Mouse (Mus musculus): ENCODE data around the gene Trim50. TPM values are rescaled to one million over a fixed set of nuclear protein-coding genes. Genes with fewer than 3 reads are reported as not detected.

The Trim50 gene
- polyA plus RNA-seq, 1 experiment from 2014 or later = not detected

DNA sequence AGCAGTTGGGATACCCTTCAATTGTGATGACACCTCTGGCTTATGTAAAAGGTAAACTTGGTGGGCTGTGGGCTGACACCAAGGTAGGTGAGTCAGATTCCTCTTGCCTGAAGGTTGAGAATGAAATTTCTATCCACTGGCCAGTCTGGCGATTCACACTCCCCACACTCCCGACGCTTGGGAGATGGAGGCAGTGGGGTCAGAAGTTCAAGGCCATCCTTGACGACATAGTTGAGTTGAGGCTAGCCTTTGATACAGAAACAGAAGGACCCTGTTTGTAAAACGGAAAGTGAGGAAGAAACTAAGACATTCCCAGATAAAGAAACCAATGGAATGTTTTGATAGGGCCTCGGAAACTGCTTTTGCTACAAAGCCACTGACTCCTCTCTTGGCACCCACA, 46.3 kb downstream of the Trim50 start:
- no peak for ATAC-seq (ENCODE audit: low FRiP score, low read depth)

DNA sequence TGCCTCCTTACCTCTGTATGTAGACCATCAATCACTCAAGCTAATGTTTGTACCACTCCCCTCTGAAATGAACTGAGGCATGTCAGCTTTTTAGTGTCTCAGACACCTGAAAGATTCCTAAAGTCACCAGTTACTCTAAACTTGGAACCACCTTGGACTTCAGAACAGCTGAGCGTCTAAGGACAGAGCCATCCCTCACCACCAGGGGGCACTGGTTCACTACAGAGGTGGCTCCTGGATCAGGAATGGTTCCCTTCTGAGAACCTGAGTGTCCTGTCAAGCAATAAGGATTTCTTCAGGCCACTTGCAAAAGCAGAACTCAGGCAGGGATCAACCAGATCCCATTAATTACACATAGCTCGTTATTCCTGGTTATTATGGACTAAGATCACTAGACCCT, 47.1 kb downstream of the Trim50 start:
- Histone ChIP-seq H3K4me2 (replicated peaks) (no peak overlapping the region), H3K9ac (no peak overlapping the region)
- WGBS = 8% methylated on average over 2 of the region's 2 CpGs

More for the DNA sequence above, 46.3 kb downstream of the Trim50 start:
- Histone ChIP-seq H3K27me3 (no peaks in the 10 kb centered on the region), H3K9me3 (peaks cover 2% of the 10 kb centered on the region; the same call in 1 of the 2 replicates), H3K4me2 (replicated peaks) (no peak overlapping the region), H3K27ac (no peak overlapping the region), H3K4me3 (no peak overlapping the region), H3K36me3 (no peaks in the 10 kb centered on the region), H3K9ac (no peak overlapping the region), H3K4me1 (peaks cover 4% of the 10 kb centered on the region)
- 71% methylated on average over 6 of the region's 6 CpGs for WGBS

DNA sequence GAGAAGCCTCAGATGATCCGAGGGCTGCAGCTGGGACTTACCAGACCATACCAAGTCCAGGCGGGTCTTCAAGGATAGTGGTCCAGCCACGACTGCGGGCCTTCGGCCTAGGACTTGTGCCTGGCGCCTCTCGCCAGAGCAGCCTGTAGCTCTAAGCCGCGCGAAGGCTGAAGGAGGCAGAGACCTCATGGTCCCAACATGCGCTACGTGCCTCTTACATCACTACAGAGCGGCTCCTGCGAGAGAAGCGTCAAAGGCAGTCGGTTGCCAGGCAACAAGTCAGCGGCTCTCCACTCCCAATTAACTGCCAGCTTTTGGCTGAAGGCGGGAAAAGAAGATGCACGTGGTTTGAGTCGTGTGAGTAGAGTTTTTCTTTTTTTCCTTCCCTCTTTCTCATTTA, 51.5 kb downstream of the Trim50 start:
- Histone ChIP-seq H3K27me3 (no peaks in the 10 kb centered on the region), H3K27ac (no peak overlapping the region), H3K4me1 (peaks cover 8% of the 10 kb centered on the region; the same call in 1 of the 2 replicates), H3K9me3 (peaks cover 2% of the 10 kb centered on the region; the same call in 1 of the 2 replicates), H3K36me3 (peaks cover 8% of the 10 kb centered on the region), H3K4me3 (no peak overlapping the region), H3K4me2 (replicated peaks) (peak overlapping the region; percentile 14; the same call in 1 of the 2 replicates), H3K9ac (no peak overlapping the region)
- peak; percentile 51; the same call in 1 of the 2 replicates for ATAC-seq (ENCODE audit: low FRiP score, low read depth)
- WGBS = 37% methylated on average over 20 of the region's 20 CpGs

More for the DNA sequence above, 47.1 kb downstream of the Trim50 start:
- ATAC-seq (ENCODE audit: low FRiP score, low read depth) = no peak
- H3K9me3 ChIP-seq = peaks cover 2% of the 10 kb centered on the region; the same call in 1 of the 2 replicates
- no peak overlapping the region for H3K27ac ChIP-seq
- no peaks in the 10 kb centered on the region for H3K36me3 ChIP-seq
- peaks cover 3% of the 10 kb centered on the region; the same call in 1 of the 2 replicates for H3K4me1 ChIP-seq
- no peaks in the 10 kb centered on the region for H3K27me3 ChIP-seq
- H3K4me3 ChIP-seq = no peak overlapping the region

DNA sequence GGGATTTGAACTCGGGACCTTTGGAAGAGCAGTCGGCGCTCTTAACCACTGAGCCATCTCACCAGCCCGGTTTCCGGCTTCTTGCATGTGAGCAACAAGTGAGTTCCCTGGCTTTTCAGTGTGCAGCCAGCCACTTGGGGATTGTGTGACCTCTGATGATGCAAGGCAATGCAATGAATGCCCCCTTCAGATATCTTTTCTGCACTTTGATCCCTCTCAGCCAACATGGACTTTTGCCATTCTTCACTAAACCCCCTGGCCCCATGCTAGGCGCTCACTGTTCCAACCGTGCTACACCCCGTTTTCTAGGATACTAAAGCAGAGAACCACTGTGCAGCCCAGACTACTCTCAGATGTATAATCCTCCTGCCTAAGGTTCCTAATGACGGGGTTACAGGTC, 52.3 kb downstream of the Trim50 start:
- WGBS = 84% methylated on average over 9 of the region's 9 CpGs
- H3K4me1 ChIP-seq = peaks cover 8% of the 10 kb centered on the region; the same call in 1 of the 2 replicates
- no peak overlapping the region for H3K9ac ChIP-seq
- no peak overlapping the region for H3K4me2 ChIP-seq (replicated peaks)
- peaks cover 16% of the 10 kb centered on the region for H3K36me3 ChIP-seq
- H3K27ac ChIP-seq = no peak overlapping the region
- no peak overlapping the region for H3K4me3 ChIP-seq
- peaks cover 2% of the 10 kb centered on the region; the same call in 1 of the 2 replicates for H3K9me3 ChIP-seq
- no peak for ATAC-seq (ENCODE audit: low FRiP score, low read depth)
- no peaks in the 10 kb centered on the region for H3K27me3 ChIP-seq

DNA sequence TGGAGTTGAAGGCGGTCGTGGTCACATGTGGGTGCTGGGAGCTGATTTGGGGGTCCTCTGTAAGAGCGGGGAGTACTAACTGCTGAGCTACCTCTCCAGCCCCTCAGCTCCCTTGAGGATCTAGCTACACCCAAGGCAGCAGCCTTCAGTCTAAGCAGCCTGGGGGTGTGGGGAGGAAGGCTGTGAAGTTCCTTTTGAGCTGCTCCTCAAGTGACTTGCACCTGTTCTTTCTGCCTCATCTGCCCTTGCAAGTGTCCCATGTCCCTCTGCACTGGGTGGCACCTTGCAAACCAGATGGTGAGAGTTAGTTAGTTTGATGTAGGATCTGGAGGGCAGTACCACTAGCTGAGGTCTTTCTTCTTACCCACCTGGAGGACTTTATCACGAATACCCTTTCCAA, 55.0 kb downstream of the Trim50 start:
- H3K4me1 ChIP-seq = peaks cover 8% of the 10 kb centered on the region; the same call in 1 of the 2 replicates
- no peaks in the 10 kb centered on the region for H3K27me3 ChIP-seq
- no peak overlapping the region for H3K4me2 ChIP-seq (replicated peaks)
- ATAC-seq (ENCODE audit: low FRiP score, low read depth) = no peak
- H3K4me3 ChIP-seq = no peak overlapping the region
- 82% methylated on average over 4 of the region's 4 CpGs for WGBS
- H3K27ac ChIP-seq = no peak overlapping the region
- H3K9ac ChIP-seq = no peak overlapping the region
- H3K36me3 ChIP-seq = peaks cover 38% of the 10 kb centered on the region
- H3K9me3 ChIP-seq = no peaks in the 10 kb centered on the region

DNA sequence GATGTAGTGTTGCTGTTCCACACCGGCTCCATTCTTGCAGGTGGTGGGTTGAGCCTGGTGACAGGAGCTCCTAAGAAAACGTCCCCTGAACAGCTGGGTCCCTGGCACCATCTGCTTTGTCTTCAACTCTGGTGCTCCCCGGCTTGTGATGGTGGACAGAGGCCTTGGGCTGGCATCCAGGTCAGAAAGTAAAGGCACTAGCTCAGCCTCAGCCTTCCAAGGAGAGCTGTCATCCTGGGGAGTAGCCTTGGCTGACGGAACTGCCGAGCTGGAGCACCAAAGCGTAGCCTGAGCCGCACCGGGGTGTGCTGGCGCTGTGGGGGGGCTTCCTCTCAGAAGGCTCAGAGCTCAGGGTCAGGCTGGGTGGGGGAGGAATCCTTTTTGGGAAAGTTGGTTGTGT, 57.2 kb downstream of the Trim50 start:
- WGBS = 86% methylated on average over 9 of the region's 9 CpGs

More for the DNA sequence above, 57.2 kb downstream of the Trim50 start:
- no peak overlapping the region for H3K4me2 ChIP-seq (replicated peaks)
- peaks cover 60% of the 10 kb centered on the region for H3K36me3 ChIP-seq
- H3K27me3 ChIP-seq = no peaks in the 10 kb centered on the region
- H3K9ac ChIP-seq = no peak overlapping the region
- no peak overlapping the region for H3K27ac ChIP-seq
- 0 out of 2 replicates have a peak, but pooled peaks cover 5% of the 10 kb centered on the region for H3K4me1 ChIP-seq
- H3K9me3 ChIP-seq = no peaks in the 10 kb centered on the region
- no peak for ATAC-seq (ENCODE audit: low FRiP score, low read depth)
- no peak overlapping the region for H3K4me3 ChIP-seq

Small RNA genes within 50 kb of the gene (microRNA-seq; reads per million reads assigned to microRNA genes)
- gene Mir7033 = not detected

Other genes starting within 250 kb of the Trim50 start
- 29.0 and 32.5 TPM in 2 replicates for gene Tbl2, start 203.6 kb upstream of the Trim50 start, polyA plus RNA-seq (2015; fragmentation: Nextera tagmentation; extraction: Ambion mirVana)
- 47.3 and 50.0 TPM in 2 replicates for gene Bcl7b, start 185.0 kb upstream of the Trim50 start, polyA plus RNA-seq (2015; fragmentation: Nextera tagmentation; extraction: Ambion mirVana)
- 48.9 and 50.3 TPM in 2 replicates for gene Baz1b, start 166.0 kb upstream of the Trim50 start, polyA plus RNA-seq (2015; fragmentation: Nextera tagmentation; extraction: Ambion mirVana)
- 19.4 and 21.1 TPM in 2 replicates for gene Fzd9, start 102.1 kb upstream of the Trim50 start, polyA plus RNA-seq (2015; fragmentation: Nextera tagmentation; extraction: Ambion mirVana)
- gene Fkbp6, start 3.3 kb upstream of the Trim50 start, polyA plus RNA-seq (2015; fragmentation: Nextera tagmentation; extraction: Ambion mirVana) = not detected in 2 replicates
- gene Nsun5, start 16.7 kb downstream of the Trim50 start, polyA plus RNA-seq (2015; fragmentation: Nextera tagmentation; extraction: Ambion mirVana) = 38.8 and 39.8 TPM in 2 replicates
- gene Pom121, start 41.3 kb downstream of the Trim50 start, polyA plus RNA-seq (2015; fragmentation: Nextera tagmentation; extraction: Ambion mirVana) = 15.5 and 15.9 TPM in 2 replicates
- 41.3 and 48.5 TPM in 2 replicates for gene Hip1, start 191.8 kb downstream of the Trim50 start, polyA plus RNA-seq (2015; fragmentation: Nextera tagmentation; extraction: Ambion mirVana)
- not detected in 2 replicates for gene Ccl26, start 210.3 kb downstream of the Trim50 start, polyA plus RNA-seq (2015; fragmentation: Nextera tagmentation; extraction: Ambion mirVana)
- gene Ccl24, start 219.8 kb downstream of the Trim50 start, polyA plus RNA-seq (2015; fragmentation: Nextera tagmentation; extraction: Ambion mirVana) = 1.3 and 1.4 TPM in 2 replicates

All from limb, embryonic 13.5 days (tissue).